Mouse (Mus musculus) cerebellum, adult 2 months (tissue): ENCODE results near the gene Usp20.

ENCODE experiments used
- CTCF ChIP-seq: fragments of 200-500 bp; IDR thresholded peaks from 2 replicates; pipeline ENCODE4 v1.5.1; 2011; ENCODE audit warnings: low read depth, mild to moderate bottlenecking, control low read depth, low read length, moderate library complexity, borderline replicate concordance; ENCODE audit not compliant: insufficient read depth
- POLR2A ChIP-seq: fragments of 200-500 bp; IDR thresholded peaks from 2 replicates; pipeline ENCODE4 v1.6.1; 2011; ENCODE audit warnings: low read length, control low read depth, borderline replicate concordance; ENCODE audit not compliant: insufficient read depth

GRCm38 (mm10) chr2:31020202-31020601 lies 38.1 kb downstream of the Usp20 start:
- no peak for TF ChIP-seq CTCF
- no peak for TF ChIP-seq POLR2A
